12 mouse cellular contexts compared by ENCODE assay signal in genomic region chr8:105874301-105874700, GRCm38 (mm10). TPM values are rescaled to one million over a fixed set of nuclear protein-coding genes. Genes with fewer than 3 reads are reported as not detected.
A peak's percentile ranks its signal among the peaks of the same experiment; 100 is the strongest.
DNase-seq lines count a peak whose midpoint lies in the region; ATAC-seq and TF ChIP-seq lines count a peak whose summit lies in the region.
"Had no signal": no experiment of that assay in that cellular context is flagged by ENCODE, and none has a peak within 500 bp of the region (broad histone marks: within the 10 kb centered on the region; RNA-seq: fewer than 3 reads in every experiment).

No protein-coding gene starts in this region.

- H3K36me3 ChIP-seq in kidney, embryonic 16.5 days (ENCODE audit: insufficient read depth, low read length), result peaks cover 63% of the 10 kb centered on the region
- H3K36me3 ChIP-seq in forebrain, embryonic 15.5 days, result peaks cover 57% of the 10 kb centered on the region

- no peaks in the 10 kb centered on the region for H3K27me3 ChIP-seq in kidney, embryonic 16.5 days (ENCODE audit: insufficient read depth, low read length)
- H3K27me3 ChIP-seq in forebrain, embryonic 15.5 days, result no peaks in the 10 kb centered on the region

- no peak overlapping the region for H3K4me2 ChIP-seq in kidney, embryonic 16.5 days (replicated peaks; ENCODE audit: low read depth, low read length)
- H3K4me2 ChIP-seq in forebrain, embryonic 15.5 days (replicated peaks), result no peak overlapping the region
- H3K4me2 ChIP-seq: liver, embryonic 11.5 days had no signal

- 80% methylated on average over 6 of the region's 6 CpGs for WGBS in kidney, embryonic 16.5 days
- 90% methylated on average over 6 of the region's 6 CpGs for WGBS in forebrain, embryonic 15.5 days

- no peak for TF ChIP-seq CTCF in bone marrow macrophage, adult 2 months (IDR thresholded peaks at IDR 0.05; ENCODE audit: low read depth, low read length)

- H3K4me3 ChIP-seq in kidney, embryonic 16.5 days (ENCODE audit: low read length), result no peak overlapping the region
- H3K4me3 ChIP-seq in bone marrow macrophage, adult 2 months (ENCODE audit: insufficient read depth, low read length), result 0 out of 2 replicates have a peak overlapping the region, but pooled peaks have one; percentile 1
- H3K4me3 ChIP-seq in forebrain, embryonic 15.5 days, result no peak overlapping the region

- intact Hi-C loops in heart, postnatal 10 days (cut with DNase I), result no loop called here

- H3K4me1 ChIP-seq in kidney, embryonic 16.5 days (ENCODE audit: insufficient read depth, low read length), result no peaks in the 10 kb centered on the region
- peaks cover 33% of the 10 kb centered on the region for H3K4me1 ChIP-seq in bone marrow macrophage, adult 2 months (ENCODE audit: control insufficient read depth, insufficient read depth, low read length)
- no peaks in the 10 kb centered on the region for H3K4me1 ChIP-seq in forebrain, embryonic 15.5 days

- H3K27ac ChIP-seq in kidney, embryonic 16.5 days (ENCODE audit: low read length), result peak overlapping the region; percentile 61; the same call in 1 of the 2 replicates
- H3K27ac ChIP-seq in bone marrow macrophage, adult 2 months (ENCODE audit: insufficient read depth, low read depth, low read length), result peak overlapping the region; percentile 61
- no peak overlapping the region for H3K27ac ChIP-seq in forebrain, embryonic 15.5 days (replicated peaks)

- no peak for DNase-seq in kidney, adult 8-10 months
- DNase-seq in fibroblast of lung, adult 2 months (ENCODE audit: low read depth), result peak; percentile 62
- DNase-seq in heart, postnatal 10 days, result peak; percentile 60 to 66
- no peak for DNase-seq in thymus, postnatal 0 days (ENCODE audit: low spot score)
- DNase-seq: adrenal gland, postnatal 10 days; forebrain, postnatal 0 days; thymus, postnatal 36 days had no signal

- H3K9ac ChIP-seq in kidney, embryonic 16.5 days (replicated peaks; ENCODE audit: low read length), result no peak overlapping the region
- H3K9ac ChIP-seq in forebrain, embryonic 15.5 days (replicated peaks), result no peak overlapping the region
- H3K9ac ChIP-seq: forebrain, postnatal 0 days had no signal

- no peaks in the 10 kb centered on the region for H3K9me3 ChIP-seq in kidney, embryonic 16.5 days (ENCODE audit: low read length)
- no peaks in the 10 kb centered on the region for H3K9me3 ChIP-seq in forebrain, embryonic 15.5 days
- H3K9me3 ChIP-seq: G1E had no signal

- no peak for ATAC-seq in kidney, embryonic 16.5 days (ENCODE audit: low FRiP score, low TSS enrichment)
- no peak for ATAC-seq in forebrain, embryonic 15.5 days (replicated peaks)
- ATAC-seq: forebrain, postnatal 0 days had no signal

- TF ChIP-seq POLR2A in bone marrow macrophage, adult 2 months (IDR thresholded peaks at IDR 0.05; ENCODE audit: borderline replicate concordance, low read depth, low read length), result no peak

RNA-seq across cellular contexts. Expression of gene Edc4, which starts 6.4 kb away (rescaled TPM):
- 58.8 and 61.1 TPM in 2 replicates for polyA plus RNA-seq in kidney, embryonic 16.5 days (2015; fragmentation: Nextera tagmentation; extraction: Ambion mirVana)
- polyA plus RNA-seq in bone marrow macrophage, adult 2 months (2012; ENCODE audit: insufficient read depth, insufficient read length, missing spikeins), result 23.6 and 29.8 TPM in 2 replicates
- 10 to 100 TPM; 30.9 to 32.5 TPM for total RNA-seq in heart, postnatal 10 days (2021)
- 55.6 and 59.1 TPM in 2 replicates for polyA plus RNA-seq in forebrain, embryonic 15.5 days (2015; fragmentation: Nextera tagmentation; extraction: Ambion mirVana)
- 35.6 and 39.0 TPM in 2 replicates for polyA plus RNA-seq in thymus, postnatal 0 days (2015; fragmentation: Nextera tagmentation; extraction: Ambion mirVana)

RNA-seq across cellular contexts. Expression of gene Nutf2, which starts 13.9 kb away (rescaled TPM):
- 186 and 242 TPM in 2 replicates for polyA plus RNA-seq in kidney, embryonic 16.5 days (2015; fragmentation: Nextera tagmentation; extraction: Ambion mirVana)
- polyA plus RNA-seq in bone marrow macrophage, adult 2 months (2012; ENCODE audit: insufficient read depth, insufficient read length, missing spikeins), result 2.2 TPM in 1 of 2 replicates, not detected in the other
- total RNA-seq in heart, postnatal 10 days (2021), result 10 to 100 TPM; 41.9 to 46.2 TPM
- 189 and 218 TPM in 2 replicates for polyA plus RNA-seq in forebrain, embryonic 15.5 days (2015; fragmentation: Nextera tagmentation; extraction: Ambion mirVana)
- polyA plus RNA-seq in thymus, postnatal 0 days (2015; fragmentation: Nextera tagmentation; extraction: Ambion mirVana), result 169 and 192 TPM in 2 replicates

RNA-seq across cellular contexts. Expression of gene Nrn1l, which starts 19.1 kb away (rescaled TPM):
- 0.53 and 0.85 TPM in 2 replicates for polyA plus RNA-seq in kidney, embryonic 16.5 days (2015; fragmentation: Nextera tagmentation; extraction: Ambion mirVana)
- polyA plus RNA-seq in bone marrow macrophage, adult 2 months (2012; ENCODE audit: insufficient read depth, insufficient read length, missing spikeins), result not detected in 2 replicates
- not detected for total RNA-seq in heart, postnatal 10 days (2021)
- polyA plus RNA-seq in forebrain, embryonic 15.5 days (2015; fragmentation: Nextera tagmentation; extraction: Ambion mirVana), result not detected in 2 replicates
- 0.56 and 0.68 TPM in 2 replicates for polyA plus RNA-seq in thymus, postnatal 0 days (2015; fragmentation: Nextera tagmentation; extraction: Ambion mirVana)
- total RNA-seq: forebrain, postnatal 0 days had no signal
- polyA plus RNA-seq: liver, embryonic 11.5 days had no signal

RNA-seq across cellular contexts. Expression of gene Thap11, which starts 19.4 kb away (rescaled TPM):
- 65.2 and 66.1 TPM in 2 replicates for polyA plus RNA-seq in kidney, embryonic 16.5 days (2015; fragmentation: Nextera tagmentation; extraction: Ambion mirVana)
- polyA plus RNA-seq in bone marrow macrophage, adult 2 months (2012; ENCODE audit: insufficient read depth, insufficient read length, missing spikeins), result 27.4 and 28.5 TPM in 2 replicates
- 10 to 100 TPM; 27.5 to 31.9 TPM for total RNA-seq in heart, postnatal 10 days (2021)
- polyA plus RNA-seq in forebrain, embryonic 15.5 days (2015; fragmentation: Nextera tagmentation; extraction: Ambion mirVana), result 70.5 and 73.6 TPM in 2 replicates
- polyA plus RNA-seq in thymus, postnatal 0 days (2015; fragmentation: Nextera tagmentation; extraction: Ambion mirVana), result 55.4 and 56.2 TPM in 2 replicates

RNA-seq across cellular contexts. Expression of gene Cenpt, which starts 21.2 kb away (rescaled TPM):
- polyA plus RNA-seq in kidney, embryonic 16.5 days (2015; fragmentation: Nextera tagmentation; extraction: Ambion mirVana), result 44.7 and 46.3 TPM in 2 replicates
- polyA plus RNA-seq in bone marrow macrophage, adult 2 months (2012; ENCODE audit: insufficient read depth, insufficient read length, missing spikeins), result 16.9 and 17.1 TPM in 2 replicates
- 1 to 10 TPM; 8.4 to 8.5 TPM for total RNA-seq in heart, postnatal 10 days (2021)
- polyA plus RNA-seq in forebrain, embryonic 15.5 days (2015; fragmentation: Nextera tagmentation; extraction: Ambion mirVana), result 65.0 and 66.4 TPM in 2 replicates
- 25.1 and 28.2 TPM in 2 replicates for polyA plus RNA-seq in thymus, postnatal 0 days (2015; fragmentation: Nextera tagmentation; extraction: Ambion mirVana)

Comparison
In these comparisons a context has a peak if more than half of its experiments do, and no peak if none do; other contexts are left out.
1. DNase-seq: peak in fibroblast of lung, adult 2 months (single experiment) and heart, postnatal 10 days (2 of 2); none in kidney, adult 8-10 months (0 of 2) and thymus, postnatal 0 days (single experiment).
2. RNA of gene Nutf2, which starts 13.9 kb away (polyA plus RNA-seq): 186 to 242 TPM in kidney, embryonic 16.5 days, 189 to 218 TPM in forebrain, embryonic 15.5 days and 169 to 192 TPM in thymus, postnatal 0 days; 2.2 TPM in bone marrow macrophage, adult 2 months; every median in the first group is over 10 times any median in the second.